Mouse (Mus musculus) erythroblast, adult 5-6 weeks (primary cell): ENCODE measurements around the gene Prrc2b. TPM values are rescaled to one million over a fixed set of nuclear protein-coding genes. Genes with fewer than 3 reads are reported as not detected.

Experiments used
- ATAC-seq: replicated peaks from 2 replicates; pipeline ENCODE4 v1.8.0; 2016; ENCODE audit warnings: moderate number of reproducible peaks, mild to moderate bottlenecking, moderate TSS enrichment, inconsistent platforms; ENCODE audit not compliant: poor library complexity, low FRiP score, severe bottlenecking
- total RNA-seq, 2 experiments: library from RNA; stranded (forward) in 1 of 2; stranded (reverse) in 1 of 2; fragments of 150-400 nt in 1 of 2; fragments of 200-764, 138-1000 nt in 1 of 2; gene quantifications; 2 replicates each; pipeline versions ENCODE4 v1.2.3 to v1.2.4; 2015 to 2017; ENCODE audit warnings: low replicate concordance in 2 of 2

Gene Prrc2b
- total RNA-seq, 2 experiments from 2014 or later = 10.8 to 12.3 TPM

GRCm38 (mm10) chr2:32156645-32157044, 5.8 kb downstream of the Prrc2b start:
- ATAC-seq = no peak

- ATAC-seq = no peak
Observed at GRCm38 (mm10) chr2:32157328-32157727, 6.4 kb downstream of the Prrc2b start.

DNA sequence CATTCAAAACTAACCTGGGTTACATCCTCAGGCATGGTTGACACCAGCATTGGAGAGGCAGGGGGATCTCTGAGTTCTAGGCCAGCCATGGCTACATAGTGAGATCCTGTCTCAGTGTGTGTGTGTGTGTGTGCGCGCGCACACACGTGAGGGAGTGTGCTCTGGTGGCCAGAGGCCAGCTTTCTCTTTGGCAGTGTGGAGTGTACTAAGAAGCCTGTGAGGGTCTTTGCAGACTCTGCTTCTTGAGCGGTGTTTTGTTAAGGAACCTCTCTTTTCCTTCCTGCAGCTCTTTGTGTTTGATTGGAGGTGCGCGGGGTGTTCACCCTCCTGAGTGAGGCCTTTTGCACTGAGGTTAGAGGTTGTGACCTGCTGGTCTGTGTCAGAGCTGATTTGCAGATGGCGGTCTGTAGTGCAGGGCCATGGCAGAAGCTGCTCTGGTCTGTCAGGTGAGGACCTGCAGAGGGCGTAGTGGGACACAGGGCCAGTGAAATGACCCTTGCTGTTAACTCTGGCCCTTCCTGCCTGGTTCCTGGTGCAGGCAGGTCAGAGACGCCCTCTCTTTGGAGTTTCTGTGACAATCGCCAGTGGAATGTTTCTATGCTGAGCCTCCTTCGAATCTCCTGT, 7.8 kb downstream of the Prrc2b start:
- no peak for ATAC-seq

DNA sequence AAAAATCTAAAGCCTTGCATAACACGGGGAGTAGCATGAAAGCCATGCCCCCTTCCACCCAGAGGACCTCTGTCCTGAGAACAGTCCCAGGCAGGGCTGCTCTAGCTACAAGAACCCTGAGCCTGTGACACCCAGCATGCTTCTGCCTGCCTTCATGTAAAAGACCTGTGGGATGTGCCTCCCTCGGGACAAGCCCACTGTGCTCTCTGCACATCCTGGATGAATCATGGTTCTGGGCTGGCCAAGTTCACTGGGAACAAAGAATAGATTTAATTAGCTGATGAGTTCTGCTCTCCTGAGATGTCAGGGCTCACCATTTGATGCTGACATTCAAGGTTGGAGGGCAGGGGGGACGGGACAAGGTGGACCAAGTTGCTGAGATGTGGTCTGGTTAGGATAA, 9.6 kb downstream of the Prrc2b start:
- no peak for ATAC-seq

GRCm38 (mm10) chr2:32160967-32161366, 10.1 kb downstream of the Prrc2b start:
- ATAC-seq = no peak

DNA sequence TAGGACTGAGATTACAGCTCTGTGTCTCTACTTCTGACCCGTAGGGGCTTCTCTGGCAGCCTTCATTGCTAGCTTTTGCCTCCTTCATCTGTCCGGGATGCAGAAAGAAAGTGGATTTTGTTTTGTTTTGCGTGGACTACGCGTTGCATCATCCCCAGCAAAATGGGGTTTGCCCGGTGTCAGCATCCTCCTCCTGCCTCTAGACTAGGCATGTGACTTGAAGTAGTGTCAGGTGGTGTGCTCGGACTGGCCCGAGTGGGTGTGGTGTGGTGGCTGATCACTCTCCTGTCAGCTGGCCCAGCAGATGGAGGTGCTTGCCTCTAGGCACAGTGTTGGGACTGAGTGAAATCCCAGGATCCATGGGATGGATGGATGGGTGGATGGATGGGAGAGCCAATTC, 11.2 kb downstream of the Prrc2b start:
- no peak for ATAC-seq

- no peak for ATAC-seq
Observed at GRCm38 (mm10) chr2:32162646-32163045, 11.8 kb downstream of the Prrc2b start.

DNA sequence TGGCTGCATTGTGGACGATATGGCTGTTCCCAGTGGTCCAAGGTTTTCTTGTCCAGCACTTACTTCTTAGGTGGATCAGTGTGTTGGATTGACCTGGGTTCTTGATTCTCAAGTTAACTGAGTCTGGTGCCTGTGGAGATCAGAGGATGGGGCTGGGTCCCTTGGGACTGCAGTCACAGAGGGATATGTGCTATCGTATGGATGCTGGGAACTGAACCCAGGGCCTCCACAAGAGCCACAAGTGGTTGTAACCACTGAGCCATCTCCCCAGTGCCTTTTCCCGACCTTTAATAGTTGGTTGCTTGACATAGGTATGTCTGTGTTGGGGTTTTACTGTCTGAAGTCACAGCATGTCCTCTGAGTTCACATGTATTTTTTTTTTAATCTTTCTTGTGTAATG, 12.2 kb downstream of the Prrc2b start:
- no peak for ATAC-seq

DNA sequence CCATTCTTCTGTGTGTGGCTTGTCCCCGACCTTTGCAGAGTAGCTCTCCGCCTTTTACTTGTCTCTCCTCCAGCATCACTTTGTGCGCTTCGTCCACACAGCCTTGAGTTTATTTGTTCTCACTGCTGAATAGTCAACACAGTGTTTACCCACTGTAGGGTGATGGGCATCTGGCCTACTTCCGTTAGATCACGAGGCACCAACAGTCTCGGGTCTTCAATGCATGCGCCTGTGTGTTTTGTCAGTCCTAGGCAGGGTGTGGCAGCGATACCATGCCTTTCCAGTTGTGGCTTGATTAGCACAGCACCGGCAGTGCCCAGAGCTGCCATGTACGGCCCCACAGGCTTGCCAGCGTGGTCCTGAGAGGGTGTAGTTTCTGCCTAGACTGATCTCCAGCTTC, 13.6 kb downstream of the Prrc2b start:
- ATAC-seq = 0 out of 2 replicates have a peak, but pooled peaks have one; percentile 45

- no peak for ATAC-seq
Observed at GRCm38 (mm10) chr2:32165040-32165800, 14.3 kb downstream of the Prrc2b start.

DNA sequence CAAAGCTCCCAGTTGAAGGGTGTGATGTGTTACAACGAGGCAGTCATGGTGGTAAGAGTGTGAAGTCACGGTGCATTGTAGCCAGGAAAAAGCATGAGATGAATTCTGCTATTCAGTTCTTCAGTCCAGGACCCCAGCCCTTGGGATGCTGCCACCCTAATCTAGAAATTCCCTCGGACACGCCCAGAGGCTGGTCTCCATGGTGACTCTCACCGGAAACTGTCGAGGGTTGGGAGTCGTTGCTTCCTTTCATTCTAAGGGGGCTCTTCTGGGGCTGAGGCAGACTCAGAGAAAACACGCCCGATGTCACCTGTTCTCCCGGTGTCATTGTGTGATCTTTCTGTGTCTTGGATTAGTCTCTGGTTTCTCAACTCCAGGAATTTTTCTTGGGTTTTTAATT, 15.7 kb downstream of the Prrc2b start:
- no peak for ATAC-seq

- ATAC-seq = peak; percentile 69
Observed at GRCm38 (mm10) chr2:32167034-32167770, 16.3 kb downstream of the Prrc2b start.

- ATAC-seq = peak; percentile 64
Observed at GRCm38 (mm10) chr2:32167819-32168218, 16.9 kb downstream of the Prrc2b start.

- ATAC-seq = no peak
Observed at GRCm38 (mm10) chr2:32169292-32169691, 18.4 kb downstream of the Prrc2b start.

- ATAC-seq = no peak
Observed at GRCm38 (mm10) chr2:32170010-32170409, 19.1 kb downstream of the Prrc2b start.

GRCm38 (mm10) chr2:32171658-32172433, 21.0 kb downstream of the Prrc2b start:
- ATAC-seq = no peak

DNA sequence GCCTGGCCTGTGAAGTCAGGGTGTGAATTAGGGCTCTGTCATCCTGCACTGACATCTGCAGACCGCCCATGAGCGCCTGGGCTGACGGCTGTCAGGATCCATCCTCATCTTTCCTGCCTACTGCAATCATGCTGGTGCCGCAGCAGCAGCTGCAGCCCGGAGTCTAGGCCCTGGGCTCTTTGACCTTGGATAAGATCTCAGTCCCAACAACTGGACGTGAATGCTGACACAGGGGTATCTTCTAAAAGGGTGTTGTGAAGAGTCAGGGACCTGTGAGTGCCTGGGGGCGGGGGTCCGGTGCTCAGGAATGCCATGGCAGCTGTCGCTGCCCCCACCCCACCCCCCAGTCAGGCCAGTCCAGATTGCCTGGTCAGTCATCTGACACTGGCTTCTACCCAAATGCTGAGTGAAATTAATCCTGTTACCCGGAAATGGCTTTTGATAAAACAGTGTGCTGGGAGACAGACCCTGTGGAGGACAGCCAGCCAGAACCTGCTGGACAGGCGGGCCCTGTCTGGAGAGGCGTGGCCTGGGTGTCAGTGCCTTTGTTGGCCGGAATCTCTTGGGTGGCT, 23.4 kb downstream of the Prrc2b start:
- no peak for ATAC-seq

- no peak for ATAC-seq
Observed at GRCm38 (mm10) chr2:32175051-32175466, 24.2 kb downstream of the Prrc2b start.

DNA sequence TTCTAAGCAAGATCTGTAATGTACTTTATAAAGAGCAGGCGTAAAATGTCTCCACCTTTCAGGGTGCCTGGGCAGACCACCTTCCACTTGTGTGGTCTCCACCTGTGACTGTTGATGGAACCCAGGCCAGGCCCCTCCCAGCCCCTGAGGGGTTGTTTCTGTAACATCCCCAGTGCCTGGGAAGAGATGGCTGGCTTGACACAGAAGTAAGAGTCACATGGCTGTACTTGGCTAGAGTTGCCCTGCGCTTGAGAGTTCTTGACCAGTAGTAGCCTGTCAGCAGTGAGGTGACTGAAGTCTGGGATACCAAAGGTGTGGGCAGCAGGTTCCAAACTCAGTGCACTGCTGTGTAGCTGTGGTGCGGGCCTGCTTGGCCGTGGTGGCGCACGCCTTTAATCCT, 24.6 kb downstream of the Prrc2b start:
- no peak for ATAC-seq

- no peak for ATAC-seq
Observed at GRCm38 (mm10) chr2:32176848-32177247, 26.0 kb downstream of the Prrc2b start.
